Comparison of ENCODE assay signal across 11 mouse cellular contexts in genomic region chr9:61530263-61531045, GRCm38 (mm10).
DNase-seq lines count a peak whose midpoint lies in the region; ATAC-seq and TF ChIP-seq lines count a peak whose summit lies in the region.
"Had no signal": no experiment of that assay in that cellular context is flagged by ENCODE, and none has a peak within 500 bp of the region (broad histone marks: within the 10 kb centered on the region; RNA-seq: fewer than 3 reads in every experiment).

No protein-coding gene starts in this region.

- H3K9me3 ChIP-seq in kidney, embryonic 14.5 days (ENCODE audit: control insufficient read depth, low read length), result no peaks in the 10 kb centered on the region
- no peaks in the 10 kb centered on the region for H3K9me3 ChIP-seq in forebrain, embryonic 13.5 days (replicated peaks)
- H3K9me3 ChIP-seq in kidney, embryonic 15.5 days (replicated peaks), result no peaks in the 10 kb centered on the region
- H3K9me3 ChIP-seq in midbrain, postnatal 0 days (ENCODE audit: low read length), result no peaks in the 10 kb centered on the region
- no peaks in the 10 kb centered on the region for H3K9me3 ChIP-seq in intestine, embryonic 15.5 days
- H3K9me3 ChIP-seq: heart, embryonic 13.5 days had no signal

- H3K9ac ChIP-seq in kidney, embryonic 14.5 days (ENCODE audit: low read depth, low read length), result no peak overlapping the region
- H3K9ac ChIP-seq in forebrain, embryonic 13.5 days, result peak overlapping the region; percentile 35; the same call in 1 of the 2 replicates
- no peak overlapping the region for H3K9ac ChIP-seq in kidney, embryonic 15.5 days
- H3K9ac ChIP-seq in midbrain, postnatal 0 days (replicated peaks; ENCODE audit: low read length, poor library complexity, severe bottlenecking), result no peak overlapping the region
- H3K9ac ChIP-seq in intestine, embryonic 15.5 days, result no peak overlapping the region
- H3K9ac ChIP-seq: heart, embryonic 13.5 days had no signal

- H3K4me2 ChIP-seq in kidney, embryonic 14.5 days (replicated peaks; ENCODE audit: low read depth, low read length), result no peak overlapping the region
- H3K4me2 ChIP-seq in forebrain, embryonic 13.5 days, result no peak overlapping the region
- H3K4me2 ChIP-seq in kidney, embryonic 15.5 days, result no peak overlapping the region
- no peak overlapping the region for H3K4me2 ChIP-seq in midbrain, postnatal 0 days (ENCODE audit: low read depth, low read length, poor library complexity, severe bottlenecking)
- no peak overlapping the region for H3K4me2 ChIP-seq in intestine, embryonic 15.5 days (replicated peaks)
- H3K4me2 ChIP-seq: heart, embryonic 13.5 days had no signal

- no peaks in the 10 kb centered on the region for H3K36me3 ChIP-seq in kidney, embryonic 14.5 days (ENCODE audit: control insufficient read depth, insufficient read depth, low read length)
- no peaks in the 10 kb centered on the region for H3K36me3 ChIP-seq in forebrain, embryonic 13.5 days (ENCODE audit: poor library complexity, severe bottlenecking)
- no peaks in the 10 kb centered on the region for H3K36me3 ChIP-seq in kidney, embryonic 15.5 days
- no peaks in the 10 kb centered on the region for H3K36me3 ChIP-seq in midbrain, postnatal 0 days (ENCODE audit: insufficient read depth, low read length)
- H3K36me3 ChIP-seq in intestine, embryonic 15.5 days, result no peaks in the 10 kb centered on the region
- H3K36me3 ChIP-seq: heart, embryonic 13.5 days had no signal

- no peak overlapping the region for H3K4me3 ChIP-seq in kidney, embryonic 14.5 days (ENCODE audit: low read length)
- H3K4me3 ChIP-seq in forebrain, embryonic 13.5 days, result no peak overlapping the region
- H3K4me3 ChIP-seq in kidney, embryonic 15.5 days (replicated peaks), result no peak overlapping the region
- H3K4me3 ChIP-seq in midbrain, postnatal 0 days (ENCODE audit: low read depth, low read length), result no peak overlapping the region
- H3K4me3 ChIP-seq in intestine, embryonic 15.5 days (replicated peaks), result no peak overlapping the region
- H3K4me3 ChIP-seq: heart, embryonic 13.5 days; left cerebral cortex, adult 2 months had no signal

- H3K27me3 ChIP-seq in kidney, embryonic 14.5 days (ENCODE audit: control insufficient read depth, insufficient read depth, low read length), result no peaks in the 10 kb centered on the region
- peaks cover 9% of the 10 kb centered on the region; the same call in 1 of the 2 replicates for H3K27me3 ChIP-seq in forebrain, embryonic 13.5 days
- H3K27me3 ChIP-seq in kidney, embryonic 15.5 days, result 0 out of 2 replicates have a peak, but pooled peaks cover 6% of the 10 kb centered on the region
- no peaks in the 10 kb centered on the region for H3K27me3 ChIP-seq in midbrain, postnatal 0 days (ENCODE audit: insufficient read depth, low read length)
- no peaks in the 10 kb centered on the region for H3K27me3 ChIP-seq in intestine, embryonic 15.5 days (replicated peaks)

- ATAC-seq in kidney, embryonic 14.5 days (ENCODE audit: low FRiP score, low TSS enrichment), result no peak
- ATAC-seq in forebrain, embryonic 13.5 days, result peak; percentile 91
- no peak; the same call in 1 of the 2 replicates for ATAC-seq in kidney, embryonic 15.5 days (replicated peaks; ENCODE audit: low FRiP score)
- peak; percentile 85 for ATAC-seq in midbrain, postnatal 0 days (ENCODE audit: low FRiP score)
- no peak for ATAC-seq in intestine, embryonic 15.5 days

- TF ChIP-seq CTCF in midbrain, postnatal 0 days (IDR thresholded peaks at IDR 0.05), result no peak

- peaks cover 11% of the 10 kb centered on the region; the same call in 1 of the 2 replicates for H3K4me1 ChIP-seq in kidney, embryonic 14.5 days (ENCODE audit: control insufficient read depth, insufficient read depth, low read length)
- H3K4me1 ChIP-seq in forebrain, embryonic 13.5 days, result peaks cover 47% of the 10 kb centered on the region
- peaks cover 16% of the 10 kb centered on the region for H3K4me1 ChIP-seq in kidney, embryonic 15.5 days
- peaks cover 7% of the 10 kb centered on the region; the same call in 1 of the 2 replicates for H3K4me1 ChIP-seq in midbrain, postnatal 0 days (ENCODE audit: insufficient read depth, low read length)
- no peaks in the 10 kb centered on the region for H3K4me1 ChIP-seq in intestine, embryonic 15.5 days (replicated peaks)

- no peak overlapping the region for H3K27ac ChIP-seq in kidney, embryonic 14.5 days (ENCODE audit: low read depth, low read length)
- peak overlapping the region; percentile 66 for H3K27ac ChIP-seq in forebrain, embryonic 13.5 days
- peak overlapping the region; percentile 54 for H3K27ac ChIP-seq in kidney, embryonic 15.5 days
- no peak overlapping the region for H3K27ac ChIP-seq in midbrain, postnatal 0 days (ENCODE audit: low read depth, low read length)
- no peak overlapping the region for H3K27ac ChIP-seq in intestine, embryonic 15.5 days
- H3K27ac ChIP-seq: heart, embryonic 13.5 days; left cerebral cortex, adult 2 months had no signal

- WGBS in kidney, embryonic 14.5 days, result 50% methylated on average over 4 of the region's 4 CpGs
- WGBS in forebrain, embryonic 13.5 days, result 25% methylated on average over 4 of the region's 4 CpGs
- 49% methylated on average over 4 of the region's 4 CpGs for whole genome bisulfite sequencing in kidney, embryonic 15.5 days
- 15% methylated on average over 4 of the region's 4 CpGs for WGBS in midbrain, postnatal 0 days
- WGBS in intestine, embryonic 15.5 days, result 63% methylated on average over 4 of the region's 4 CpGs

- DNase-seq in kidney, adult 11 months, result peak; percentile 24
- peak; percentile 74 for DNase-seq in midbrain, postnatal 0 days (ENCODE audit: low spot score)
- DNase-seq in heart, adult 8-10 months (ENCODE audit: low spot score), result no peak
- no peak for DNase-seq in ovary, postnatal 36 days (ENCODE audit: low spot score)
- DNase-seq: lung, postnatal 10 days had no signal

Comparison
In these comparisons a context has a peak if more than half of its experiments do, and no peak if none do; other contexts are left out.
1. H3K27ac ChIP-seq: peak in forebrain, embryonic 13.5 days (single experiment) and kidney, embryonic 15.5 days (single experiment); none in kidney, embryonic 14.5 days (single experiment), midbrain, postnatal 0 days (single experiment) and intestine, embryonic 15.5 days (single experiment).
2. DNase-seq: peak in kidney, adult 11 months (single experiment) and midbrain, postnatal 0 days (single experiment); none in heart, adult 8-10 months (single experiment) and ovary, postnatal 36 days (single experiment).
3. ATAC-seq: peak in forebrain, embryonic 13.5 days (single experiment) and midbrain, postnatal 0 days (single experiment); none in kidney, embryonic 14.5 days (single experiment), kidney, embryonic 15.5 days (single experiment) and intestine, embryonic 15.5 days (single experiment).